Mouse (Mus musculus) liver, embryonic 14.5 days (tissue): ENCODE measurements at regions not wholly inside any gene's neighbourhood (a gene's known extent, or its start where the extent isn't known, plus 50 kb on each side); places are given as distances from the start of the nearest gene placed in this dataset.
"Not testable (repeated sequence)": the region's sequence is repeated elsewhere in the genome, so short reads cannot be mapped to it uniquely, and the experiment has no call there.

Experiments used
- CTCF ChIP-seq: IDR thresholded peaks from 2 replicates; pipeline ENCODE4 v1.5.1; 2016; ENCODE audit warnings: antibody characterized with exemption, low read depth, control low read depth
- EP300 ChIP-seq: IDR thresholded peaks from 2 replicates; pipeline ENCODE4 v1.6.1; 2016; ENCODE audit warnings: antibody characterized with exemption, low read depth

DNA sequence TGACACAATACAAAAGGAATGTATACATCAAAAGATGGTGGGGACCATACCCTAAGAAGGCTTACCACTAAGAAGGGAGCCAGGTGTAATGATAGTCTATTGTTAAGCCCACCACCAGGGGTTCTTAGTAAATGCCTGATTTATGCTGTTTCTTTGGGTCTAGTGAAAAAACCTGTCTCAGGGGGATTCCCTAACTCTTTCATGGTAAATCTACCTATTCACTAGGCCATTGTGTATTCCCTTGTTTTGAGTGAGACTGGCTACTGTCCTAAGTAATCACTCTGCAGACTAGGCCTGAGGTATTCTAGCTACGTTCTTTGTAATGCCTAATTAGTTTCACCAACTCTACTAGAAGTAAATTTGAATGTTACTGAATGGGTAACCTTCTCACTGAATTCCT, 161.3 kb downstream of the Lyplal1 start:
- not testable (repeated sequence) for TF ChIP-seq CTCF, EP300
